Mouse (Mus musculus): ENCODE results near the gene Arid1b.
"Not testable (repeated sequence)": the region's sequence is repeated elsewhere in the genome, so short reads cannot be mapped to it uniquely, and the experiment has no call there.

DNA sequence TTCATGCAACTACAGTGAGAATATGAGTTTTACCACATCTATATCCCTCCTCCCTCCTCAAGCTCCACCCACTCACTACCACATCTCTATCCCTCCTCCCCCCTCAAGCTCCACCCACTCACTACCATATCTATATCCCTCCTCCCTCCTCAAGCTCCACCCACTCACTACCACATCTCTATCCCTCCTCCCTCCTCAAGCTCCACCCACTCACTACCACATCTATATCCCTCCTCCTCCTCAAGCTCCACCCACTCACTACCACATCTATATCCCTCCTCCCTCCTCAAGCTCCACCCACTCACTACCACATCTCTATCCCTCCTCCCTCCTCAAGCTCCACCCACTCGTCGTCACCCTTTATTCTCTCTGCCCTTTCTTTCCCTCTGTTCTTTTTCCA, 99.2 kb downstream of the Arid1b start:
- not testable (repeated sequence) for TF ChIP-seq CTCF (IDR thresholded peaks at IDR 0.05; ENCODE audit: control insufficient read depth, insufficient read depth, insufficient read length); MYOG (IDR thresholded peaks at IDR 0.05; ENCODE audit: control insufficient read depth, extremely low read depth, insufficient read length); USF1 (IDR thresholded peaks at IDR 0.05; ENCODE audit: low read depth); MAX (IDR thresholded peaks at IDR 0.05); MYOD1 (IDR thresholded peaks at IDR 0.05; ENCODE audit: control insufficient read depth, insufficient read length, low read depth); CEBPB (IDR thresholded peaks at IDR 0.05; ENCODE audit: low read depth)
